7 mouse cellular contexts compared by ENCODE assay signal in genomic region chr14:75727046-75727445, GRCm38 (mm10). TPM values are rescaled to one million over a fixed set of nuclear protein-coding genes. Genes with fewer than 3 reads are reported as not detected.
A peak's percentile ranks its signal among the peaks of the same experiment; 100 is the strongest.
DNase-seq lines count a peak whose midpoint lies in the region; ATAC-seq and TF ChIP-seq lines count a peak whose summit lies in the region.

No protein-coding gene starts in this region.

- TF ChIP-seq CTCF in layer of hippocampus, adult 2 months (conservative IDR thresholded peaks at IDR 0.05) = peak; percentile 70

- no peaks in the 10 kb centered on the region for H3K27me3 ChIP-seq in hindbrain, embryonic 16.5 days (replicated peaks; ENCODE audit: control insufficient read depth, insufficient read depth, low read length)

- no peak overlapping the region for H3K4me2 ChIP-seq in hindbrain, embryonic 16.5 days (ENCODE audit: low read length)

- no peak for DNase-seq in layer of hippocampus, adult 2 months (ENCODE audit: low spot score in 2 of 2)
- DNase-seq in layer of hippocampus, postnatal 36 days = no peak
- peak; percentile 28 for DNase-seq in ZHBTc4 (ENCODE audit: low read depth, low spot score)
- peak; percentile 56 for DNase-seq in lung, postnatal 36 days
- DNase-seq in B cell, adult 2 months = no peak

- H3K36me3 ChIP-seq in hindbrain, embryonic 16.5 days (ENCODE audit: control insufficient read depth, insufficient read depth, low read length) = peaks cover 19% of the 10 kb centered on the region

- ATAC-seq in hematopoietic stem cell, adult 5-6 weeks (replicated peaks in 1 of 2; ENCODE audit: insufficient read depth in 1 of 2, low FRiP score in 2 of 2, low TSS enrichment in 1 of 2, low read depth in 1 of 2, poor library complexity in 2 of 2, severe bottlenecking in 2 of 2) = peak; percentile 17 to 48; a peak in 3 of 4 replicates
- no peak for ATAC-seq in hindbrain, embryonic 16.5 days

- H3K27ac ChIP-seq in layer of hippocampus, adult 2 months = no peak overlapping the region
- H3K27ac ChIP-seq in hindbrain, embryonic 16.5 days (ENCODE audit: low read depth, low read length) = no peak overlapping the region

- whole genome bisulfite sequencing in hindbrain, embryonic 16.5 days = 73% methylated on average over 4 of the region's 4 CpGs

- H3K9ac ChIP-seq in hindbrain, embryonic 16.5 days (ENCODE audit: low read depth, low read length) = no peak overlapping the region

- H3K9me3 ChIP-seq in hindbrain, embryonic 16.5 days (ENCODE audit: control insufficient read depth, low read length) = no peaks in the 10 kb centered on the region

- H3K4me3 ChIP-seq in layer of hippocampus, adult 2 months = no peak overlapping the region
- no peak overlapping the region for H3K4me3 ChIP-seq in hindbrain, embryonic 16.5 days (ENCODE audit: low read length)

- H3K4me1 ChIP-seq in hindbrain, embryonic 16.5 days (ENCODE audit: control insufficient read depth, insufficient read depth, low read depth, low read length) = no peaks in the 10 kb centered on the region

RNA-seq across cellular contexts. Expression of gene Cog3, which starts 27.3 kb away (rescaled TPM):
- total RNA-seq in layer of hippocampus, adult 2 months (2021) = 10 to 100 TPM; 22.1 to 25.9 TPM
- total RNA-seq in layer of hippocampus, postnatal 36 days (2021) = 10 to 100 TPM; 25.4 to 27.8 TPM
- total RNA-seq in hematopoietic stem cell, adult 5-6 weeks (2017) = 27.0 and 27.6 TPM in 2 replicates
- polyA plus RNA-seq in hindbrain, embryonic 16.5 days (2015; fragmentation: Nextera tagmentation; extraction: Ambion mirVana) = 15.8 and 18.3 TPM in 2 replicates

RNA-seq across cellular contexts. Expression of gene Slc25a30, which starts 59.8 kb away (rescaled TPM):
- 10 to 100 TPM; 12.8 to 15.7 TPM for total RNA-seq in layer of hippocampus, adult 2 months (2021)
- total RNA-seq in layer of hippocampus, postnatal 36 days (2021) = 10 to 100 TPM; 13.4 to 14.0 TPM
- total RNA-seq in hematopoietic stem cell, adult 5-6 weeks (2017) = 23.5 and 30.9 TPM in 2 replicates
- 8.2 and 8.6 TPM in 2 replicates for polyA plus RNA-seq in hindbrain, embryonic 16.5 days (2015; fragmentation: Nextera tagmentation; extraction: Ambion mirVana)

Comparison
In these comparisons a context has a peak if more than half of its experiments do, and no peak if none do; other contexts are left out.
1. DNase-seq: peak in ZHBTc4 (single experiment) and lung, postnatal 36 days (single experiment); none in layer of hippocampus, adult 2 months (0 of 2), layer of hippocampus, postnatal 36 days (0 of 2) and B cell, adult 2 months (0 of 2).